Mouse (Mus musculus): ENCODE measurements around the gene Gmfg.

Gene Gmfg

DNA sequence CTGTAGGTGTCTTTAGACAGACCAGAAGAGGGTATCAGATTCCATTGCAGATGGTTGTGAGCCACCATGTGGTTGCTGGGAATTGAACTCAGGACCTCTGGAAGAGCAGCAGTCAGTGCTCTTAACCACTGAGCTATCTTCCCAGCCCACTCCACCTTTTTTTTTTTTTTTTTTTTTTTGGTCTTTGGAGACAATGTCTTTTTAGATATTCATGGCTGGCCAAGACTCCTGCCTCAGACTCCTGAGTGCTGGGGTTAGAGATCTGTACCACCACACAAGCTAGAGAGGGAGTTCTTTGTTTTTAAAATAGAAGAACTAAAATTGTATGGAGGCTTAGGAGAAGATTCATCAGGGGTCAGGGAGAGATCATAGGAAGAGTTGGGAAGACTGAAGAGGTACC is 717 bp downstream of the Gmfg start:
- in situ Hi-C loops (cut with MboI, MseI) = no loop called here

DNA sequence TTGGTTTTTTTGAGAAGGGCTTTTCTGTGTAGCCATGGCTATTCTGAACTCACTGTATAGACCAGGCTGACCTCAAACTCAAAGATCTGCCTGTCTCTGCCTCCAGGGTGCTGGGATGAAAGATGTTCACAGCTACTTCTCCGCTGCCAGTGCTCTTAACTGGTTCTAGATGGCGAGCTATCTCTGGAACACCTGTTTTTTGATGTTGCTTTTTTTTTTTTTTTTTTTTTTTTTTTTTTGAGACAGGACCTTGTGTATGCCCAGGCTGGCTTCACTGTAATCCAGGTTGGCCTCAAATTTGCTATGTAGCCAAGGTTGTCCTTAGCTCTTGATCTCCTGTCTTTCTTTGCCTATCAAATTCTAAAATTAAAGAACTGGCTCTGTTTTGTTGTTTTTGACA is 1.5 kb downstream of the Gmfg start:
- in situ Hi-C loops (cut with MboI, MseI) = no loop called here

DNA sequence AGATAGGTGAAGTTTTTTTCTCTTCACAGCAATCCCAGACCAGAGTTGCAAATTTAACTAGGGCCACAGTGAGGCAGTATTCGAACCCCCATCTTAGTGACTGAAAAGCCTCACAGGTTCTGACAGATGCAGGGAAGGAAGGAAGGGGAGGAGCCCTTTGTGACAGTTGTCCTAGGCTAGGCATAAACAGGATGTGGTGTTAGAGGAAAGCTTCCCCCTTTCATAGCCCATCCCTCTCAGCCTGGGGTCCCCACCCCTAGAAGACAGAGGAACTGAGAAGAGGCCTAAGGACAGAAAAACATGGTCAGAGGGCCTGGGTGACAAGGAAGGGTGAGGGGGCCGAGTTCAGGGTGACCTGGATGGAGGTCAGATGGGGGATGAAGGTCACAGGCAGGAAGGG is 3.5 kb downstream of the Gmfg start:
- in situ Hi-C loops (cut with MboI, MseI) = no loop called here

GRCm38 (mm10) chr7:28441776-28442485 is 4.7 kb downstream of the Gmfg start:
- in situ Hi-C loops (cut with MboI, MseI) = no loop called here

GRCm38 (mm10) chr7:28442688-28443087 is 5.4 kb downstream of the Gmfg start:
- in situ Hi-C loops (cut with MboI, MseI) = no loop called here

GRCm38 (mm10) chr7:28444344-28444974 is 7.2 kb downstream of the Gmfg start:
- in situ Hi-C loops (cut with MboI, MseI) = no loop called here

- in situ Hi-C loops (cut with MboI, MseI) = loop anchor here (5.0 kb wide), 1 partner anchor 81 kb away; no protein-coding TSS in a partner anchor
These were observed 9.2 kb downstream of the Gmfg start for GRCm38 (mm10) chr7:28446446-28446845.

- in situ Hi-C loops (cut with MboI, MseI) = loop anchor here (5.0 kb wide), 1 partner anchor 80 kb away; no protein-coding TSS in a partner anchor
These were observed 10.0 kb downstream of the Gmfg start for GRCm38 (mm10) chr7:28447101-28447830.

DNA sequence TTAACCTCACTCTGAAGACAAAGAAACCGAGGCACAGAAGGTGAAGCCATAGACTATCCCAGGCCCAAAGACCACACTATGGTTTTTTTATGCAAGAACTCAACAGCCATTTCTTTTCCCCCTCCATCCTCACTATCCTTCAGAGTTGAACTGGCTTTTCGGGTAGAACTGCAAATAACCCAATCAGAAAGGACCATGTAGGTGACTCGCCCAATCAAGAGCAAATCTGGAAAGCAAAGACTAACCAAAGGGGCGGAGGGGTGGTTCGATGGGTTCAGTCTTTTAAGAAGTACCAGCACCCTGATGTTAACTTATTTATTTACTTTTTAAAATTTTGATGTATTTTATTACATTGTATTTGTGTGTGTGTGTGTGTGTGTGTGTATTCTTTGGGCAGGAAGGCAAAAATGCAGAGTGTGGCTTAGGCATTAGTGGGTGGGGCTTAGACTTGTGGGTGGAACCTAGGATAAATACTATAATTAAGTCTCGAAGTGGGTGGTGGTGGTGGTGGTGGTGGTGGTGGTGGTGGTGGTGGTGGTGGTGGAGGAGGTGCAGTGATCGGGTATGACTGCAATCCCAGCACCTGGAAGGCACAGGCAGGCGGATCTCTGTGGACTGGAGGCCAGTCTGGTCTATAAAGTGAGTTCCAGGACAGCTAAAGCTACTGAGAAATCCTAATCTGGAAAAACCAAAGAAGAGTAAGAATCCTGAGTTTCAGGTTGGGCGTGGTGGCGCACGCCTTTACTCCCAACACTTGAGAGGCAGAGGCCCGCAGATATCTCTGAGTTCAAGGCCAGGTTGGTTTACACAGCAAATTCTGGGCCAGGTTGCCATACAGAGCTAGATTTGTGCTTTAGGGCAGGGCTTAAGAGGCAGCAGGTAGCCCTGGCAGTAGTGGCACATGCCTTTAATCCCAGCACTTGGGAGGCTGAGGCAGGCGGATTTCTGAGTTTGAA is 10.9 kb downstream of the Gmfg start:
- in situ Hi-C loops (cut with MboI, MseI) = loop anchor here (5.0 kb wide), 1 partner anchor 79 kb away; no protein-coding TSS in a partner anchor

- in situ Hi-C loops (cut with MboI, MseI) = no loop called here
These were observed 14.5 kb downstream of the Gmfg start, which contains the start of gene Lrfn1 for GRCm38 (mm10) chr7:28451531-28452360. Lrfn1 (plus strand) TSS chr7:28451980.

DNA sequence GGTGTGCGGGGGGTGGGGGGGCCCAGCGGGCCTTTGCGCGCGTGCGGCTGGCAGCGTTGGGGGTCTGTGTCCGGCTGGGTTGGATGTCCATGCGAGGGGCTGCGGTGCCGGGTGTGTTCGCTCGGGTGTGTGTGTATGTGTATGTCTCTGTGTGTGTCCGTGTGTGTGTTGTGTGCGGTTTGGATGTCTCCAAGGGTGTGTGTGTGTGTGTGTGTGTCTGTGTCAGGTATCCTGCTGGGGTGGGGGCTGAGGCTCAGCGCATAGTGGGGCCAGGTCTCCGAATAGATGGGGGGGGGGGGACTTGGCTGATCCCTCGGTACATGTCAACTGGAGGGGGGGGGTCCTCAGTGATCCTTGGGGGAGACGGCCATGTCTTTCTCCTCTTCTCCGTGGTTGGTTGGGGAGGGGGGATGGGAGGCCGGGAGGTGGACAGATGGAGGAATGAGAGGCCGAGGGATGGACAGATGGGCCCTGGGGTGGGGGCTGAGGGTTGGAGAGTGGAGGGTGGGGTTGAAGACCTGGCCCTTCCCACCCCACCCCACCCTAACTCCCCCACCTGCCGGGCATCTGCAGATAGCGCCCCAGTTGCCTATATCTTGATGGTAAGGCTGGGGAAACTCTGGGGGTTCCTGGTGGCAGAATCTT is 15.2 kb downstream of the Gmfg start:
- in situ Hi-C loops (cut with MboI, MseI) = no loop called here

GRCm38 (mm10) chr7:28460361-28460760 is 23.1 kb downstream of the Gmfg start:
- in situ Hi-C loops (cut with MboI, MseI) = no loop called here

- in situ Hi-C loops (cut with MboI, MseI) = no loop called here
These were observed 25.5 kb downstream of the Gmfg start for GRCm38 (mm10) chr7:28462769-28463168.

GRCm38 (mm10) chr7:28464416-28465212 is 27.4 kb downstream of the Gmfg start:
- in situ Hi-C loops (cut with MboI, MseI) = no loop called here

- in situ Hi-C loops (cut with MboI, MseI) = no loop called here
These were observed 29.5 kb downstream of the Gmfg start for GRCm38 (mm10) chr7:28466721-28467212.

GRCm38 (mm10) chr7:28467213-28467751 is 30.0 kb downstream of the Gmfg start:
- in situ Hi-C loops (cut with MboI, MseI) = no loop called here

DNA sequence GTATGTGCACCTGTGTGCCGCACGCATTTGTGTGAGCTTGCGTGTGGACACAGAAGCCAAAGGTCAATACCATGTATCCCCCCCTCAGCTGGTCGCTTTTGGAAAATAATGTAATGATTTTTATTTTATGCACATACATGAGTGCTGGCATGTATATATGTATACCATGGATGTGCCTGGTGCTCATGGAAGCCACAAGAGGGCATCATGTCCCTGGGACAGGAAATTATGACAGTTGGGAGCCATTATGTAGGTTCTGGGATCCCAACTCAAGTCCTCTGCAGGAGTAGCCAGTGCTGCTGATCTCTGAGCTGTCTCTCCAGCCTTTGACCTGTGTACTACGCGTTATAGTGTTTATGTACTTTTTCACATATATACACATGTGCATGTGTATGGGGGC is 38.9 kb downstream of the Gmfg start:
- in situ Hi-C loops (cut with MboI, MseI) = no loop called here

- in situ Hi-C loops (cut with MboI, MseI) = no loop called here
These were observed 40.1 kb downstream of the Gmfg start for GRCm38 (mm10) chr7:28477363-28477762.

GRCm38 (mm10) chr7:28478854-28479253 is 41.6 kb downstream of the Gmfg start:
- in situ Hi-C loops (cut with MboI, MseI) = no loop called here
